Mouse (Mus musculus) hindbrain, embryonic 10.5 days (tissue): Measurements from ENCODE around the gene Adat2. TPM values are rescaled to one million over a fixed set of nuclear protein-coding genes. Genes with fewer than 3 reads are reported as not detected.

Experiments
- polyA plus RNA-seq: library from polyadenylated mRNA; unstranded; fragments of >200 nt; fragmentation: Nextera tagmentation; extraction: Ambion mirVana; gene quantifications from 2 replicates; pipeline ENCODE4 v1.2.1, GENCODE M21; 2016

The Adat2 gene
- polyA plus RNA-seq, 1 experiment from 2014 or later = 4.2 TPM

Other genes starting within 250 kb of the Adat2 start
- 10.7 and 11.0 TPM in 2 replicates for gene Phactr2, start 78.5 kb upstream of the Adat2 start, polyA plus RNA-seq
- 20.4 and 23.4 TPM in 2 replicates for gene Fuca2, start 53.4 kb upstream of the Adat2 start, polyA plus RNA-seq
- gene Pex3, start 248 bp downstream of the Adat2 start, polyA plus RNA-seq = 15.6 and 19.6 TPM in 2 replicates